ENCODE assay signal across 7 mouse cellular contexts in the genomic region with DNA sequence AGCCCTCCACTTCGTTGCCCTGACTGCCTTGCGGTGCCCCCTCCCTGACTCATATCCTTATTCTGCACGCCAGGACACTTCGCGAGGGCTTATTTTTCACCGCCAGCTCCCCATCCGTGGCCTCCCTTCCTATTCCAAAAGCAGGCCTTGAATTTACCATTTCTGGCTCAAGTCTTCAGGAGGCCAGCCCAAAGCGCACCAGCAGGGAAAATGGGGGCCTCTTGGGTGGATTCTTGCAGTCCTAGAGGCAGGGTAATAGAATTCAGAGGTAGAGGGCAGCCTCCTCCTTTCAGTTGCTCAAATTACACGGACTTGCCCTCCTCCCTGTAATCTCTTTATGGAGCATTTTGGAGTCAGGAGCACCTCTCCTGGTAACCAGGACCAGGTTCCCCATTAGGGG. TPM values are rescaled to one million over a fixed set of nuclear protein-coding genes. Genes with fewer than 3 reads are reported as not detected.
DNase-seq lines count a peak whose midpoint lies in the region; ATAC-seq and TF ChIP-seq lines count a peak whose summit lies in the region.

No protein-coding gene starts in this region.

- H3K27me3 ChIP-seq in lung, postnatal 0 days (replicated peaks; ENCODE audit: insufficient read depth, low read length) = no peaks in the 10 kb centered on the region
- peaks cover 5% of the 10 kb centered on the region; the same call in 1 of the 2 replicates for H3K27me3 ChIP-seq in embryonic facial prominence, embryonic 14.5 days (replicated peaks; ENCODE audit: control insufficient read depth, insufficient read depth, low read length)
- peaks cover 27% of the 10 kb centered on the region for H3K27me3 ChIP-seq in limb, embryonic 12.5 days
- no peaks in the 10 kb centered on the region for H3K27me3 ChIP-seq in stomach, embryonic 15.5 days (replicated peaks)

- no peak for TF ChIP-seq CTCF in lung, postnatal 0 days (IDR thresholded peaks at IDR 0.05)

- H3K4me2 ChIP-seq in lung, postnatal 0 days (replicated peaks; ENCODE audit: low read depth, low read length) = peak overlapping the region; percentile 72
- H3K4me2 ChIP-seq in embryonic facial prominence, embryonic 14.5 days (ENCODE audit: low read depth, low read length) = peak overlapping the region; percentile 86
- H3K4me2 ChIP-seq in limb, embryonic 12.5 days = peak overlapping the region; percentile 99
- peak overlapping the region; percentile 84 for H3K4me2 ChIP-seq in stomach, embryonic 15.5 days

- intact Hi-C loops in gastrocnemius, postnatal 36 days (cut with DNase I) = no loop called here
- intact Hi-C loops in left cerebral cortex, postnatal 25 days (cut with DNase I) = loop anchor here (2.0 kb wide), 1 partner anchor 31 kb away; no protein-coding TSS in a partner anchor

- WGBS in lung, postnatal 0 days = 6% methylated on average over 9 of the region's 9 CpGs
- 1% methylated on average over 9 of the region's 9 CpGs for WGBS in embryonic facial prominence, embryonic 14.5 days
- WGBS in limb, embryonic 12.5 days = under 1% methylated on average over 9 of the region's 9 CpGs
- WGBS in stomach, embryonic 15.5 days = 2% methylated on average over 9 of the region's 9 CpGs

- peak overlapping the region; percentile 46; the same call in 1 of the 2 replicates for H3K9ac ChIP-seq in lung, postnatal 0 days (replicated peaks; ENCODE audit: low read depth)
- H3K9ac ChIP-seq in embryonic facial prominence, embryonic 14.5 days (ENCODE audit: low read depth, low read length) = peak overlapping the region; percentile 64
- peak overlapping the region; percentile 54 for H3K9ac ChIP-seq in limb, embryonic 12.5 days (replicated peaks)
- H3K9ac ChIP-seq in stomach, embryonic 15.5 days = no peak overlapping the region; the same call in 1 of the 2 replicates

- H3K27ac ChIP-seq in lung, postnatal 0 days (ENCODE audit: low read length) = peak overlapping the region; percentile 90
- H3K27ac ChIP-seq in embryonic facial prominence, embryonic 14.5 days (replicated peaks; ENCODE audit: low read depth, low read length) = peak overlapping the region; percentile 95
- H3K27ac ChIP-seq in limb, embryonic 12.5 days = peak overlapping the region; percentile 92
- H3K27ac ChIP-seq in stomach, embryonic 15.5 days = peak overlapping the region; percentile 98

- H3K36me3 ChIP-seq in lung, postnatal 0 days (ENCODE audit: insufficient read depth, low read length) = no peaks in the 10 kb centered on the region
- H3K36me3 ChIP-seq in embryonic facial prominence, embryonic 14.5 days (ENCODE audit: control insufficient read depth, insufficient read depth, low read length) = peaks cover 10% of the 10 kb centered on the region; the same call in 1 of the 2 replicates
- H3K36me3 ChIP-seq in limb, embryonic 12.5 days = peaks cover 10% of the 10 kb centered on the region
- 0 out of 2 replicates have a peak, but pooled peaks cover 3% of the 10 kb centered on the region for H3K36me3 ChIP-seq in stomach, embryonic 15.5 days

- peak overlapping the region; percentile 27 for H3K4me3 ChIP-seq in lung, postnatal 0 days (ENCODE audit: low read depth, low read length)
- peak overlapping the region; percentile 38 for H3K4me3 ChIP-seq in embryonic facial prominence, embryonic 14.5 days (ENCODE audit: low read depth, low read length)
- peak overlapping the region; percentile 40 for H3K4me3 ChIP-seq in limb, embryonic 12.5 days (replicated peaks)
- H3K4me3 ChIP-seq in stomach, embryonic 15.5 days (replicated peaks) = peak overlapping the region; percentile 38

- TF ChIP-seq EP300 in lung, postnatal 0 days (IDR thresholded peaks at IDR 0.05) = 0 out of 2 replicates have a peak, but pooled peaks have one; percentile 6

- peaks cover 51% of the 10 kb centered on the region; the same call in 1 of the 2 replicates for H3K4me1 ChIP-seq in lung, postnatal 0 days (ENCODE audit: insufficient read depth, low read depth, low read length)
- H3K4me1 ChIP-seq in embryonic facial prominence, embryonic 14.5 days (ENCODE audit: control insufficient read depth, insufficient read depth, low read length) = peaks cover 72% of the 10 kb centered on the region
- H3K4me1 ChIP-seq in limb, embryonic 12.5 days (replicated peaks) = peaks cover 73% of the 10 kb centered on the region
- H3K4me1 ChIP-seq in stomach, embryonic 15.5 days = peaks cover 69% of the 10 kb centered on the region

- peak; percentile 1; the same call in 1 of the 2 replicates for ATAC-seq in lung, postnatal 0 days
- peak; percentile 13 for ATAC-seq in embryonic facial prominence, embryonic 14.5 days (ENCODE audit: low read depth)
- 0 out of 2 replicates have a peak, but pooled peaks have one; percentile 26 for ATAC-seq in limb, embryonic 12.5 days (ENCODE audit: insufficient number of reproducible peaks, insufficient read depth, low FRiP score, low TSS enrichment, low read depth)
- ATAC-seq in stomach, embryonic 15.5 days (ENCODE audit: insufficient read depth, low FRiP score, low read depth) = no peak

- no peaks in the 10 kb centered on the region for H3K9me3 ChIP-seq in lung, postnatal 0 days (ENCODE audit: low read length)
- H3K9me3 ChIP-seq in embryonic facial prominence, embryonic 14.5 days (ENCODE audit: control insufficient read depth, low read length) = no peaks in the 10 kb centered on the region
- no peaks in the 10 kb centered on the region for H3K9me3 ChIP-seq in limb, embryonic 12.5 days
- no peaks in the 10 kb centered on the region for H3K9me3 ChIP-seq in stomach, embryonic 15.5 days

- DNase-seq in lung, postnatal 0 days (ENCODE audit: low spot score) = no peak
- no peak for DNase-seq in lung, postnatal 14 days
- DNase-seq in embryonic facial prominence, embryonic 14.5 days (ENCODE audit: low spot score) = peak; percentile 76
- no peak for DNase-seq in gastrocnemius, postnatal 36 days
- no peak for DNase-seq in left cerebral cortex, postnatal 25 days (ENCODE audit: low spot score in 2 of 2)

RNA-seq across cellular contexts. Expression of a gene that starts 6.0 kb away (rescaled TPM):
- 27.5 and 57.0 TPM in 2 replicates for polyA plus RNA-seq in lung, postnatal 0 days (2015; fragmentation: Nextera tagmentation; extraction: Ambion mirVana)
- polyA plus RNA-seq in embryonic facial prominence, embryonic 14.5 days (2014; fragmentation: Nextera tagmentation; extraction: Ambion mirVana) = 6.8 and 8.3 TPM in 2 replicates
- 14.9 and 16.4 TPM in 2 replicates for polyA plus RNA-seq in limb, embryonic 12.5 days (2016; fragmentation: Nextera tagmentation; extraction: Ambion mirVana)
- 16.0 and 18.5 TPM in 2 replicates for polyA plus RNA-seq in stomach, embryonic 15.5 days (2015; fragmentation: Nextera tagmentation; extraction: Ambion mirVana)
- 1 to 10 TPM; 1.8 to 4.7 TPM for total RNA-seq in gastrocnemius, postnatal 36 days (2021)
- 1 to 10 TPM; 3.8 to 4.3 TPM for total RNA-seq in left cerebral cortex, postnatal 25 days (2021)

RNA-seq across cellular contexts. Expression of a gene that starts 22.2 kb away (rescaled TPM):
- polyA plus RNA-seq in lung, postnatal 0 days (2015; fragmentation: Nextera tagmentation; extraction: Ambion mirVana) = 88.6 and 89.5 TPM in 2 replicates
- polyA plus RNA-seq in embryonic facial prominence, embryonic 14.5 days (2014; fragmentation: Nextera tagmentation; extraction: Ambion mirVana) = 31.0 and 34.7 TPM in 2 replicates
- 40.7 and 43.1 TPM in 2 replicates for polyA plus RNA-seq in limb, embryonic 12.5 days (2016; fragmentation: Nextera tagmentation; extraction: Ambion mirVana)
- polyA plus RNA-seq in stomach, embryonic 15.5 days (2015; fragmentation: Nextera tagmentation; extraction: Ambion mirVana) = 31.7 and 34.6 TPM in 2 replicates
- 10 to 100 TPM; 17.9 to 18.9 TPM for total RNA-seq in gastrocnemius, postnatal 36 days (2021)
- total RNA-seq in left cerebral cortex, postnatal 25 days (2021) = 10 to 100 TPM; 85.6 to 88.1 TPM
